Mouse (Mus musculus) kidney, postnatal 25 days (tissue): ENCODE results near the gene Nanos2.

Experiments used
- DNase-seq, 2 experiments: peaks; one replicate each; pipeline ENCODE4 v3.0.0; 2021; ENCODE audit warnings: mixed read lengths in 2 of 2

Gene Nanos2

DNA sequence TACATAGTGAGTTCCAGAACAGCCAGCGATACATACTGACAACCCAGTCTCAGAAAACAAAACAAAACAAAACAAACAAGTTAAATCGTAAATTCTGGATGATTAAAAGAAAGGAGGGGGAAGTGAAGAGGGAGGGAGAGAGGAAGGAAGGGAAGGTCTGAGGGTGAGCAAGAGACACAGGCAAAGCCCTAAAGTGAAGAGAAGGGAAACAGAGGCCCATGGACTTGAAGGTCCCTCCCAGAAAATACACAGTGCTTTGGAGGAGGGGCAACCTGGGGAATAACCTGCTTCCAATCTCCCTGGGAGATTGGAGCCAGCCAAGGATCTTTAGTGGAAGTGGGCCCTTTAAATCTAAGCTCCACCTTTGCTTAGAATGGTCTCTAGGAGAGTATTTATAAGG is at the start of gene Nanos2:
Nanos2 (plus strand) TSS at position 301 of the 400 bp plus-strand sequence.
- no peak for DNase-seq

GRCm38 (mm10) chr7:18942376-18942775 is 44.8 kb upstream of the Nanos2 start:
- DNase-seq, result no peak

GRCm38 (mm10) chr7:18942815-18943214 is 44.4 kb upstream of the Nanos2 start:
- DNase-seq, result no peak

DNA sequence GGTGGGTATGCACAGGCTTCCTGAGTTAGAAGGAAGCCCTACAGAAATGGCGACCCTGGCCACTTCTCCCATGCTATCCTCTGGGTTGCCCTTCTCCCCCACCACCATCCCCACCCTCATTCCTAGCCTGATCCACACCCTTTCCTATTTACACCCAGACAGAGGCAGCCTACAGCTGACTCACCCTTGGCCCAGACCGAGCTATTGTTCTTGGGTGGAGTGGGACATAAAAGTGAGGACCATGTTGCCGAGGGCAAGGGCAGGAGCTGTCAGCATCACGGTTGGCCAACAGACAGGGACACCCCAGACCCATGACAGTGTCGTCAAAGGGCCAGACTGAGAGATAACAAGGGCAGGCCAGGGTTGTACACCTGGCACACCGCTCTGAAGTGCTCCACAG is 39.0 kb upstream of the Nanos2 start:
- DNase-seq, result peak; percentile 63 to 88

DNA sequence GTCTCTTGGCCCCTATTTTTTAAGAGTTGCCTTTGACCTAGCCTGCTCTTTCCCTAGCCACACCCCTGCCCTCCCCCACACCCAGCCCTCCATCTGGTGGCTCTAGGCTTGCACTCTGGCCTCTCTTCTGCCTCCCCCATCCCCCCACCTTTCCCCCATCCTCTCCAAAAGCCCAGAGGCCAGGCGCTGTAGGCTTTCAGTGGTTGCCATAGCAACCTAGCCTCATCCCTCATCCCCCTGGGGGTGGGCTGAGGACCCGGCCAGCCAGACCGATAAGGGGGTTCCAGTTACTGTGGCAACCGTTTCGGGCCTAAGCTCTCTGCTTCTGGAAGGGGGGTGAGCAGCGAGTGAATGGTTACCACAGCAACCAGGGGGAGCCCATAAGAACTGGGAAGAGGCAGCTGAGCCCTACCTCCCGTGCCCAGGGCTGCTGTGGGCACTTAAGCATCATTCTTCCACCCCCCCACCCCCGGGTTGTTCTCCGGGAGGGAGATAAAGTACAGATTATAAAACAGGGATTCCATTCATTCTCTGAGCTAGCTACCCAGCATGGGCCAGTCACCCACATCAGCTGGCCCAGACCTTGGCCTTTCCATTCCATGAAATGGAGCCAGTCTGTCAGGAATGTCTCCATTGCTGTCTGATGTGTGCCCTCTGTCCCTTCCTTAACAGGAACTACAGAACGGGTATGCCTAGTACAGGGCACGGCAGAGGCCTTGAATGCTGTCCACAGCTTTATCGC is 37.2 kb upstream of the Nanos2 start:
- DNase-seq, result no peak

- DNase-seq, result no peak
These were observed 36.5 kb upstream of the Nanos2 start for GRCm38 (mm10) chr7:18950523-18951315.

DNA sequence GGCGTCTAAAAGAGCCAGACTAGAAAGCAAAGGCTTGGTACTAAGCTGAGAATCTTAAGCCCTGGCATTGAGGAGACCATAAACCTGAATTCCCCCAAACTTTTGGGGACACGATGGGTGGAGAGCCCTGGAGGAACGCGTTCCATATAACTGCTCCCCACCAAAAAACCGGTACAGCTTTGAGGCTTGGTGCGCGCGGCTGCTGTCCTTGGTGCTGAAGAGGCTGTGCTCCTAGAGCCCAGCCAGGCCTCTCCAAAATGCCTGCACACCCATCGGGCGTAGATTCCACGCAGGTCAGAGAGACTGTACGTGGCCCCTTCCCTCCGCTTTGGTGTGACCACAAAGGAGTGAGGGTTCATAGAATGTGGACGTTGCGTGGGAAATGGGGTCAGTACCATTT is 35.8 kb upstream of the Nanos2 start:
- DNase-seq, result peak in 1 of 2 experiments; percentile 56

DNA sequence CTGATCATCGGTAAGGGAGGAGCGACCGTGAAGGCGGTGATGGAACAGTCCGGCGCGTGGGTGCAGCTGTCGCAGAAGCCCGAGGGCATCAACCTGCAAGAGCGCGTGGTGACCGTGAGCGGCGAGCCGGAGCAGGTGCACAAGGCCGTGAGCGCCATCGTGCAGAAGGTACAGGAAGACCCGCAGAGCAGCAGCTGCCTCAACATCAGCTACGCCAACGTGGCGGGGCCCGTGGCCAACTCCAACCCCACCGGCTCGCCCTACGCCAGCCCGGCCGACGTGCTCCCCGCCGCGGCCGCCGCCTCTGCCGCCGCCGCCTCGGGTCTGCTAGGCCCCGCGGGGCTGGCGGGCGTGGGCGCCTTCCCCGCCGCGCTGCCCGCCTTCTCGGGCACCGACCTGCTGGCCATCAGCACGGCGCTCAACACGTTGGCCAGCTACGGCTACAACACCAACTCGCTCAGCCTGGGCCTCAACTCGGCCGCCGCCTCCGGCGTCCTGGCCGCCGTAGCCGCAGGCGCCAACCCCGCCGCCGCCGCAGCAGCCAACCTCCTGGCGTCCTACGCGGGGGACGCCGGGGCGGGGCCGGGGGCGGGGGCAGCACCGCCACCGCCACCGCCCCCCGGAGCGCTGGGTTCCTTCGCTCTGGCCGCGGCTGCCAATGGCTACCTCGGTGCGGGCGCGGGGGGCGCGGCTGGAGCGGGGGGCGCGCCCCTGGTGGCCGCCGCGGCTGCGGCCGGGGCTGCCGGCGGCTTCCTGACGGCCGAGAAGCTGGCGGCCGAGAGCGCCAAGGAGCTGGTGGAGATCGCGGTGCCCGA is 29.4 kb upstream of the Nanos2 start:
- DNase-seq, result peak; percentile 49 to 63

GRCm38 (mm10) chr7:18958384-18958766 is 28.8 kb upstream of the Nanos2 start:
- DNase-seq, result no peak

DNA sequence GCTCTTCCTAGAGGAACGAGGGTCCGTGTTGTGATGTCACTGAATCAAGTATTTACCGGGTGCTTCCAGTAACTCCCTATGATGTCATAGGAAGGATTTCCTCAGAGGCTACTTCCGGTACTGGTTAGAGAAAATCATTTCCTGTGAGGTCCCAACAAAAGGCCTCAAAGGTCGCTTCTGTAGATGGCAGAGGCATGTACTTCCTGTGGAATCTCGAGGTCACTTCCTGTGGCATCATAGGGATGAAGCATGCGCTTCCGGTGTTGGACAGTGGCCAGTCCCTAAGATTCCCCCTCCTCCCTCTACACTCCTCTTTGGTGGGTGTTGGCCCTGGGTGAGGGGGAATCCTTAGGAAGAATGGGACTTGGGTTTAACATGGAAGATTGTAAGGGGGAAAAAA is 27.8 kb upstream of the Nanos2 start:
- DNase-seq, result peak; percentile 68 to 72

GRCm38 (mm10) chr7:18962171-18962792 is 24.9 kb upstream of the Nanos2 start:
- DNase-seq, result no peak

DNA sequence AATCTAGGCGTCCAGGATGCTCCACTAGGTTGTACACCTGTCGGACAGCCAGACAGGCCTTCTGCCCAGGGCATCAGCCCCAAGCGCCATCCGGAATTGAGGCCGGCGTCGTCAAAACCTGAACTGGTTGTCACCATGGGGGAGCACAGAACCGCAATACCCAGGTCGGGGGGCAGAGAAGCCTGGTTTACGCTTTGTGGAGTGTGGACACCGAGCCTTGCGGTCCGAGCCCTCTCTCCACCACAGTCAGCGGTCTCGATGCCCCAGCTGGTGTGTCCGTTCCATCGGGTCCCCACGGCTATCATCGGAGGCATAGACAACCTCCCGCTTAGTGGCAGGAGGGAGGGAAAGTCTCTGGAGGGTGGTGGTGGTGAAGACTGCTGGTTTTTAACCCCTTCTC is 24.4 kb upstream of the Nanos2 start:
- DNase-seq, result no peak

- DNase-seq, result peak in 1 of 2 experiments; percentile 43
These were observed 23.8 kb upstream of the Nanos2 start for GRCm38 (mm10) chr7:18963294-18963843.

DNA sequence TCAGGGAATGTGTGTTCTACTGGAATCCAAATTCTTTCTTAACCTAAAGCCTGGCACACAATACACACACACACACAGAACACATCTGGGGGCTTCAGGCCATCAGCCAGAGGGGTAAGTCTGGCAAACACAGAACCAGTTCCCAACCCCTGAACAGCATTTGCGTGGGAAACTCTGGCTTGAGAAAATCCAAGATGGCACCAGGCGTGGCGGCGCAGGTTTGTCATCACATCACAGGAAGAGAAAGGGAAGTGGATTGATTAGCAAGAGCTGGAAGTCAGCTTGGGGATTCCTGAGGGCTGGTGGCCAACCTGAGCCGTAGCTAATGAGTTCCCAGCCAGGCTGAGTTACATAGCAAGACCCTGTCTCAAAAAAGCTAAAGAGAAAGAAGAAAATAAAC is 21.9 kb upstream of the Nanos2 start:
- DNase-seq, result no peak

- no peak for DNase-seq
These were observed 19.6 kb upstream of the Nanos2 start for GRCm38 (mm10) chr7:18967603-18968002.

GRCm38 (mm10) chr7:18970956-18971355 is 16.2 kb upstream of the Nanos2 start:
- DNase-seq, result no peak

GRCm38 (mm10) chr7:18978381-18978780 is 8.8 kb upstream of the Nanos2 start:
- no peak for DNase-seq

- no peak for DNase-seq
These were observed 697 bp upstream of the Nanos2 start for GRCm38 (mm10) chr7:18986503-18986902.

DNA sequence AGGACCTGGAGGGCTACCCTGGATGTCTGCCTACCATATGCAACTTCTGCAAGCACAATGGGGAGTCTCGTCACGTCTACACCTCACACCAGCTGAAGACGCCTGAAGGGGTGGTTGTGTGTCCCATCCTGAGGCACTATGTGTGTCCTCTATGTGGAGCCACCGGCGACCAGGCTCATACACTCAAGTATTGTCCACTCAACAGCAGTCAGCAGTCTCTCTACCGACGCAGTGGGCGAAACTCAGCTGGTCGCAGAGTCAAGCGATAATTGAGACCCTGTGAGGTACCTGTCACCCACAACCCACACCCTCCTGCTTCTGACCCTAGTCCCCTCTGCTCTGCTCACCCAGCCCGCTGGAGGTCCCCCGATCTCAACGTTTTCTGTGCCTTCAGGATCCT is 547 bp downstream of the Nanos2 start:
- DNase-seq, result no peak

DNA sequence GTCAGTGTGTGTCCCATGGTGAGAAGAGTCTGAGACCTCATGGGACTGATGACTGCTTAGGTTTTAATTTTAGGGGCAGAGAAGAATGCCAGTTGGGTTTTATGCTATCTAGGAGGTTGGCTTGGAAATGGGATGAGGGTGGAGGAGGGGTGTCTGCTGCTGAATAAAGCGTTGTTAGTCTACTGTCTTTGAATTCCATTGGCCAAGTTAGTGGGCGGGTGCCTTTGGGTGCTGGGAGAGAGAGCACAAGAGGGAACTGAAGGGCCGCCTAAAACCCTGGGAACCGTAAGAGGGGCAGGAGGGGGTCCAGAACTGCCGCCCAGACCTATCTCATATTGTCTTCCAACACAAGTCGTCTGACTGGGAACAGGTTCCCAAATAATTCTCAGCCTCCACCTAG is 1.6 kb downstream of the Nanos2 start:
- DNase-seq, result no peak

- no peak for DNase-seq
These were observed 2.8 kb downstream of the Nanos2 start for GRCm38 (mm10) chr7:18989995-18990394.

GRCm38 (mm10) chr7:18990601-18991295 is 3.5 kb downstream of the Nanos2 start, which contains the start of gene Mypop:
Gene Mypop, plus strand, starts transcription at chr7:18991245.
- DNase-seq, result peak; percentile 100
